Mouse (Mus musculus) central nervous system, embryonic 14 days (tissue): Measurements from ENCODE around the gene Gm9758. TPM values are rescaled to one million over a fixed set of nuclear protein-coding genes. Genes with fewer than 3 reads are reported as not detected.

ENCODE experiments used
- polyA plus RNA-seq: library from polyadenylated mRNA; depleted of rRNA; stranded (reverse); fragments of >200 nt; gene quantifications from 2 replicates; pipeline ENCODE4 v1.2.3, GENCODE M21; 2012; rRNA removed

Gm9758 gene
- polyA plus RNA-seq, result not detected in 2 replicates

GRCm38 (mm10) chr5:14914799-14915198, at the start of gene Gm9758:
TSS of gene Gm9758 (minus strand) at chr5:14914899.

GRCm38 (mm10) chr5:14938329-14938728, 23.6 kb upstream of the Gm9758 start, which contains the start of gene Speer4e:
TSS of gene Speer4e (minus strand) at chr5:14938429.

Other genes starting within 250 kb of the Gm9758 start
- not detected in 2 replicates for gene Speer4e, start 23.5 kb upstream of the Gm9758 start, polyA plus RNA-seq
- not detected in 2 replicates for gene Gm10354, start 64.0 kb upstream of the Gm9758 start, polyA plus RNA-seq
- not detected in 2 replicates for gene Gm17019, start 118.1 kb upstream of the Gm9758 start, polyA plus RNA-seq